Mouse (Mus musculus): ENCODE measurements at regions not wholly inside any gene's neighbourhood (a gene's known extent, or its start where the extent isn't known, plus 50 kb on each side); places are given as distances from the start of the nearest gene placed in this dataset.
A peak's percentile ranks its signal among the peaks of the same experiment; 100 is the strongest.

- no peaks in the 10 kb centered on the region for H3K36me3 ChIP-seq (ENCODE audit: insufficient read depth, low read length)
- H3K4me3 ChIP-seq (ENCODE audit: low read length), result no peak overlapping the region
- H3K9me3 ChIP-seq (ENCODE audit: low read length), result no peaks in the 10 kb centered on the region
- H3K27ac ChIP-seq (ENCODE audit: low read length), result no peak overlapping the region
- ATAC-seq (ENCODE audit: low FRiP score, low TSS enrichment), result no peak
- H3K9ac ChIP-seq (replicated peaks; ENCODE audit: low read length), result no peak overlapping the region
- no peak overlapping the region for H3K4me2 ChIP-seq (replicated peaks; ENCODE audit: low read depth, low read length)
- H3K4me1 ChIP-seq (ENCODE audit: insufficient read depth, low read length), result peaks cover 6% of the 10 kb centered on the region; the same call in 1 of the 2 replicates
- H3K27me3 ChIP-seq (ENCODE audit: insufficient read depth, low read length), result no peaks in the 10 kb centered on the region
- 86% methylated on average over 1 of the region's 1 CpGs for WGBS
These were observed 65.5 kb upstream of the Itprid2 start for GRCm38 (mm10) chr2:79569663-79570062.

- no peaks in the 10 kb centered on the region for H3K36me3 ChIP-seq (ENCODE audit: insufficient read depth, low read length)
- no peaks in the 10 kb centered on the region for H3K27me3 ChIP-seq (ENCODE audit: insufficient read depth, low read length)
- H3K4me2 ChIP-seq (replicated peaks; ENCODE audit: low read depth, low read length), result no peak overlapping the region
- no peak overlapping the region for H3K27ac ChIP-seq (ENCODE audit: low read length)
- no peak overlapping the region for H3K9ac ChIP-seq (replicated peaks; ENCODE audit: low read length)
- H3K9me3 ChIP-seq (ENCODE audit: low read length), result no peaks in the 10 kb centered on the region
- H3K4me1 ChIP-seq (ENCODE audit: insufficient read depth, low read length), result no peaks in the 10 kb centered on the region
- 75% methylated on average over 5 of the region's 5 CpGs for WGBS
- ATAC-seq (ENCODE audit: low FRiP score, low TSS enrichment), result no peak
- no peak overlapping the region for H3K4me3 ChIP-seq (ENCODE audit: low read length)
These were observed 63.2 kb upstream of the Itprid2 start for GRCm38 (mm10) chr2:79571910-79572309.

- Histone ChIP-seq H3K27ac (ENCODE audit: low read length) (no peak overlapping the region), H3K4me1 (ENCODE audit: insufficient read depth, low read length) (peaks cover 4% of the 10 kb centered on the region; the same call in 1 of the 2 replicates), H3K4me2 (replicated peaks; ENCODE audit: low read depth, low read length) (no peak overlapping the region), H3K9me3 (ENCODE audit: low read length) (no peaks in the 10 kb centered on the region), H3K27me3 (ENCODE audit: insufficient read depth, low read length) (no peaks in the 10 kb centered on the region), H3K4me3 (ENCODE audit: low read length) (no peak overlapping the region), H3K9ac (replicated peaks; ENCODE audit: low read length) (no peak overlapping the region), H3K36me3 (ENCODE audit: insufficient read depth, low read length) (no peaks in the 10 kb centered on the region)
- WGBS, result 51% methylated on average over 6 of the region's 6 CpGs
- no peak for ATAC-seq (ENCODE audit: low FRiP score, low TSS enrichment)
These were observed 60.1 kb upstream of the Itprid2 start for GRCm38 (mm10) chr2:79575074-79575473.

GRCm38 (mm10) chr2:79585022-79585774 is 50.0 kb upstream of the Itprid2 start:
- WGBS, result 57% methylated on average over 7 of the region's 7 CpGs
- H3K36me3 ChIP-seq (ENCODE audit: insufficient read depth, low read length), result no peaks in the 10 kb centered on the region

More at GRCm38 (mm10) chr2:79585022-79585774, 50.0 kb upstream of the Itprid2 start:
- peak overlapping the region; percentile 28; the same call in 1 of the 2 replicates for H3K27ac ChIP-seq (ENCODE audit: low read length)
- H3K4me3 ChIP-seq (ENCODE audit: low read length), result no peak overlapping the region
- H3K4me1 ChIP-seq (ENCODE audit: insufficient read depth, low read length), result no peaks in the 10 kb centered on the region
- no peak overlapping the region for H3K4me2 ChIP-seq (replicated peaks; ENCODE audit: low read depth, low read length)
- no peak overlapping the region for H3K9ac ChIP-seq (replicated peaks; ENCODE audit: low read length)
- H3K27me3 ChIP-seq (ENCODE audit: insufficient read depth, low read length), result no peaks in the 10 kb centered on the region
- no peak for ATAC-seq (ENCODE audit: low FRiP score, low TSS enrichment)
- H3K9me3 ChIP-seq (ENCODE audit: low read length), result no peaks in the 10 kb centered on the region

Data from kidney, embryonic 16.5 days (tissue).